Mouse (Mus musculus) hindbrain, embryonic 15.5 days (tissue): ENCODE results near the gene Safb. TPM values are rescaled to one million over a fixed set of nuclear protein-coding genes. Genes with fewer than 3 reads are reported as not detected.

ENCODE experiments used
- ATAC-seq: fragments of 200-750 bp; cut with Nextera tagmentation; 2 replicates; pipeline ENCODE4 v1.8.0; 2017; ENCODE audit warnings: low read depth, moderate number of reproducible peaks, moderate TSS enrichment; ENCODE audit not compliant: low FRiP score
- H3K27ac ChIP-seq: fragments of 300-500 bp; sonication (generic); replicated peaks from 2 replicates; pipeline ENCODE4 v1.5.1; 2015; ENCODE audit warnings: mild to moderate bottlenecking, inconsistent platforms
- H3K27me3 ChIP-seq: fragments of 300-500 bp; sonication (generic); 2 replicates; pipeline ENCODE4 v1.6.1; 2015; ENCODE audit warnings: control low read depth, inconsistent platforms
- H3K36me3 ChIP-seq: fragments of 300-500 bp; sonication (generic); 2 replicates; pipeline ENCODE4 v1.6.1; 2015; ENCODE audit warnings: control low read depth, inconsistent platforms
- H3K4me1 ChIP-seq: fragments of 300-500 bp; sonication (generic); replicated peaks from 2 replicates; pipeline ENCODE4 v1.6.1; 2015; ENCODE audit warnings: control low read depth, inconsistent platforms
- H3K4me2 ChIP-seq: fragments of 300-500 bp; sonication (generic); 2 replicates; pipeline ENCODE4 v1.6.1; 2015; ENCODE audit warnings: moderate library complexity, mild to moderate bottlenecking, inconsistent platforms
- H3K4me3 ChIP-seq: fragments of 300-500 bp; sonication (generic); 2 replicates; pipeline ENCODE4 v1.5.1; 2015; ENCODE audit warnings: mild to moderate bottlenecking, inconsistent platforms
- H3K9ac ChIP-seq: fragments of 300-500 bp; sonication (generic); 2 replicates; pipeline ENCODE4 v1.6.1; 2015; ENCODE audit warnings: inconsistent platforms
- H3K9me3 ChIP-seq: fragments of 300-500 bp; sonication (generic); 2 replicates; pipeline ENCODE4 v1.6.1; 2016; ENCODE audit warnings: control low read depth, inconsistent platforms
- WGBS: fragments of 180-500 bp; shearing (Covaris S2); methylation state at CpG from one replicate; pipeline ENCODE4 v1.1.7; 2015; 5-methylcytosine and 5-hydroxymethylcytosine counted together
- polyA plus RNA-seq: library from polyadenylated mRNA; unstranded; fragments of >200 nt; fragmentation: Nextera tagmentation; extraction: Ambion mirVana; gene quantifications from 2 replicates; pipeline ENCODE4 v1.2.1, GENCODE M21; 2015

The Safb gene
- polyA plus RNA-seq, 1 experiment from 2014 or later, result 116 TPM

DNA sequence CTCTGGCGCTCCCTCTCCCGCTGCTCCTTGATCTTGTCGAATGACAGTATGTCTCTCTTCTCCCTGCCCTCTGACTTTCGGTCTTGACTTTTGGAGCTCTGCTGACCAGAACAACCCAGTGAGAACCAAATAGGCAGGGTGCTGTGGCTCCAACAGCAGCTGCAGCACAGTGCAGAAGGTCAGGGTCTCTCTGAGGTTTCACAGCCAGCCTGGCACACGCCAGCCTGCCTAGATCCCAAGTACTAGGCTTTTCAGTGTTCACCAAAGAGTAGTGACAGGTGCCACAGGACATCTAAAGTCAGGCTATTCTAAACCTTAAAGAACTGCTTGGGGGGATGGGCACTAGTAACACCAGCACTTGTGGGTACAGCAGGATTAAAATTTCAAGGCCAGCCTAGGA, 17.7 kb upstream of the Safb start:
- no peaks in the 10 kb centered on the region for H3K27me3 ChIP-seq
- H3K27ac ChIP-seq, result no peak overlapping the region
- no peak for ATAC-seq
- no peaks in the 10 kb centered on the region for H3K9me3 ChIP-seq
- no peaks in the 10 kb centered on the region for H3K4me1 ChIP-seq
- no peak overlapping the region for H3K4me3 ChIP-seq
- 96% methylated on average over 5 of the region's 5 CpGs for WGBS
- H3K9ac ChIP-seq, result no peak overlapping the region
- H3K36me3 ChIP-seq, result peaks cover 98% of the 10 kb centered on the region
- no peak overlapping the region for H3K4me2 ChIP-seq

DNA sequence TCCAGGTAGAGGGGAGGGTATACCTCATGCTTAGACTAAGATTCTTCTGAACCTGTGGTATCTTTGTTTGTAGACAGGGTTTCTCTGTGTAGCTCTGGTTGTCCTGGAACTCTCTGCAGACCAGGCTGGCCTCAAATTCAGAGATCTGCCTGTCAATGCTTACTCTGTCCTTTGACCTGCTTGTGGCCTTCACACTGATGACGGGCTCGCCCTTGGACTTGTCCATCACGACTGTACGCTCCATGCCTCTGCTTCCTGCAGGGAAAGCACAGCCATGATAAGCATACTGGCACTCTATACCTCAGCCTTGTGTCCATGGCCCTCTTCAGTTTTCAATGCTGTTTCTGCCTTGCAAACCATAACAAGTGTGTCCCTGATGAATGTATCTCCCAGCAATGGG, 17.3 kb upstream of the Safb start:
- Histone ChIP-seq H3K9me3 (no peaks in the 10 kb centered on the region), H3K4me2 (no peak overlapping the region)

DNA sequence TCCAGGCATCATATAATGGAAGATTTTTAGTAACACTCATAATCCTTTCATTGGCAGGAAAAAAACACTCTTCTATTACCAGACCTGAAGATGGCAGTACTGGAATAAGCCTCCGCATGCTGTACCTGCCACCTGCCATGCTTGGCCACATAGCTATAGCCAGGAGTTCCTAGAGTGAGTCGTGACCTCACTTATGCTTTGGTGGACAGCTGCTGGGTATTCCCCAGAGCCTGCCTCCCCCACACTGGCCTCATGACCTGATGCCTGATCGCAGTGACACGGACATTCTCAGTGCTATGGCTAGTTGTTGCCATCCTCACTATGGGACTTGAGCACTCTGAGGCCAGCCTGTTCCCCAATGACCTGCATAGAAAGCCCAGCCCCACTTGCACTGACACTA, 14.3 kb upstream of the Safb start:
- 90% methylated on average over 4 of the region's 4 CpGs for WGBS
- no peaks in the 10 kb centered on the region for H3K9me3 ChIP-seq
- H3K36me3 ChIP-seq, result peaks cover 87% of the 10 kb centered on the region
- no peaks in the 10 kb centered on the region for H3K27me3 ChIP-seq
- no peaks in the 10 kb centered on the region for H3K4me1 ChIP-seq
- H3K9ac ChIP-seq, result no peak overlapping the region
- H3K4me3 ChIP-seq, result no peak overlapping the region
- no peak for ATAC-seq
- no peak overlapping the region for H3K27ac ChIP-seq
- H3K4me2 ChIP-seq, result no peak overlapping the region

More for the DNA sequence above, 17.3 kb upstream of the Safb start:
- H3K27ac ChIP-seq, result no peak overlapping the region
- no peaks in the 10 kb centered on the region for H3K4me1 ChIP-seq
- ATAC-seq, result no peak
- H3K27me3 ChIP-seq, result no peaks in the 10 kb centered on the region
- peaks cover 95% of the 10 kb centered on the region for H3K36me3 ChIP-seq
- no peak overlapping the region for H3K4me3 ChIP-seq
- 96% methylated on average over 4 of the region's 4 CpGs for WGBS
- H3K9ac ChIP-seq, result no peak overlapping the region

DNA sequence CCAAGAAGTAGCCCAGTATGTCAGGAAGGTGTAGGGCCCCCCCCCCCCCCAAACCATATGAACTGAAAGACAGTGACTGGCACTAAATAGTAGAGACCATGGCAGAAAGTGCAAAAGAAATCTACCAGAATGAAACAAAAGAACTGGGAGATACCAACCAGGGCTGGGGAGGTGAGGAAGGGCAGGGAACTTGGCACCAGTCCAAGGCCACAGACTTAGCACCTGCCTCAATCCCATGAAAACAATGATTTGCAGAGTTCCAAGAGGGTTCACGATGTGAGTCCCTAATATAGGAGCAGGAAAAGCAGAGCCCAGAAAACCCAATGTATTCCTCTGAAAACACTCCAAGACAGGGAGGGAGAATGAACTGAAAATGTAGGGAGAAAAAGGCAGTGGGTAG, 12.5 kb upstream of the Safb start:
- H3K27me3 ChIP-seq, result no peaks in the 10 kb centered on the region
- H3K4me2 ChIP-seq, result no peak overlapping the region
- 38% methylated on average over 1 of the region's 1 CpGs for WGBS
- no peak overlapping the region for H3K4me3 ChIP-seq
- H3K4me1 ChIP-seq, result no peaks in the 10 kb centered on the region
- peaks cover 80% of the 10 kb centered on the region for H3K36me3 ChIP-seq
- H3K9ac ChIP-seq, result no peak overlapping the region
- no peaks in the 10 kb centered on the region for H3K9me3 ChIP-seq
- no peak for ATAC-seq
- no peak overlapping the region for H3K27ac ChIP-seq

DNA sequence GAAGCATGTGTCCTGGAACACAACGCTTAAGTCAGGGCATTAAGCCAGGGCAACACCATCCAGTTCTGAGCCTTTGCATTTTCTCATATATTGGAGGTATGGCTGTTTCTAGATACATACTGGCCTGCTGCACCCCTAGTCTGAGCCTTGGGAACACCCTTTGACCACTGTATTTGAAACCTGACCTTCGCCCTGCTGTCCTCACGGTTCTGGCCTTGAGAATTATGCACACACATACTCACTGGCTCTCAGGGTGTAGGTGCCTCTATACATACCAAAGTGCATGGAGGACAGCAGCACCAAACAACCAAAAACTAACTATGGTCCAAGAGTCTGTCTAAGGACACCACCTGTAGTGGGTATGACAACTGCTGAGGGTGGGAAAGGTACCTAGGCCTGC, 11.7 kb upstream of the Safb start:
- no peak for ATAC-seq
- Histone ChIP-seq H3K4me3 (no peak overlapping the region), H3K9me3 (no peaks in the 10 kb centered on the region), H3K4me2 (no peak overlapping the region), H3K36me3 (peaks cover 80% of the 10 kb centered on the region), H3K27ac (no peak overlapping the region), H3K4me1 (no peaks in the 10 kb centered on the region), H3K27me3 (no peaks in the 10 kb centered on the region), H3K9ac (no peak overlapping the region)
- WGBS, result 89% methylated on average over 3 of the region's 3 CpGs

DNA sequence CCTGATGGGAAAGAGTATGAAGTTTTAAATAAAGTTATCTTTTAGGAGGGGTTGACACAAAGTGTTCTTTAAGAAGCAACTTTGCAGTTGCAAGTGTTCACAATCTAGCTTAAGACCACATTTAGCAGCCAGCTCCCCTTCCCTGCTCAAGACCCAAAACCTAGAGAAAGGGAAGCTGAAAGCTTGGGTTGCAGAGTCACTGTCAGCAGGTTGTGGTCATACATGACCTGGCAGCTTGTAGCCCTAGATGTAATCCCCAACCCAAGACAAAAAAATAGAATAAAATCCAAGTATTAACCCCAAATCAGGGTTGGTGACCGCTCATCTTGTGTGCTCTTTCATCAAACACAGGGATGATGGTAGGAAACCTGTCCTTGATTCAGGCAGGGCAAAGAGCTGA, 1.6 kb upstream of the Safb start:
- H3K4me2 ChIP-seq, result peak overlapping the region; percentile 90
- H3K4me3 ChIP-seq, result peak overlapping the region; percentile 91
- 81% methylated on average over 1 of the region's 1 CpGs for WGBS
- H3K9me3 ChIP-seq, result no peaks in the 10 kb centered on the region
- peak overlapping the region; percentile 96; the same call in 1 of the 2 replicates for H3K27ac ChIP-seq
- peaks cover 51% of the 10 kb centered on the region for H3K4me1 ChIP-seq
- H3K36me3 ChIP-seq, result peaks cover 33% of the 10 kb centered on the region
- peak overlapping the region; percentile 91 for H3K9ac ChIP-seq
- H3K27me3 ChIP-seq, result no peaks in the 10 kb centered on the region
- no peak for ATAC-seq

DNA sequence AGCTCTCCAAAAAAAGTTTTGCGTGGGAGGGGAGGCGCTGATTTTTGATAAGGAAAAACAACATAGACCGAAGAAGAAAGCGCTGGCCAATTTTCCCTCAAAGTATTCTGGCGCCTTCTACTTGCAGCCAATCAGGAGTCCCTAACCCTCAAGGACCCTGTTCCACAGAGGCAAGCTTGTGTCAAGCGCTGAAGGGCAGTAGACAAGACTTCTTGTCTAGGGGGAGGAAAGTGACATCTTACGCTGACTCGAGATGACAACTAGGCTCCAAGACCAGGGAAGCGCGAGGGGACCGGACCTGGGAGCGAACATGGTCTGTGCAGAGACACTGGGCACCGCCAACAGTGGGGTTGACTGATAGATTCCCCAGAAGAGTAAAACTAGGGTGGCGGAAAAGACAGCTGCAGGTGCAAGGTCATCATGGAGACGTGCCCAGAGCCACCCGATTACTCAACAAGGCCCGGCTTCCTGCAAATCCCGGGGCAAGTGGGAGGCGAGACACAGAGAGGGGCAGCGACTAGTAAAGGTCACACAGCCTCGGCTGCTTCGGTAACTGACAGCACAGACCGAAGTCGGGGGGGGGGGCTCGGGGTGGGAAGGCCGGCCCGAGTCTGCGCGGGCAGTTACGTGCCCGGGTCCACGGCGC, 891 bp upstream of the Safb start:
- H3K9me3 ChIP-seq, result no peaks in the 10 kb centered on the region
- H3K4me2 ChIP-seq, result peak overlapping the region; percentile 90
- H3K27ac ChIP-seq, result peak overlapping the region; percentile 96
- ATAC-seq, result no peak
- H3K36me3 ChIP-seq, result peaks cover 31% of the 10 kb centered on the region
- H3K4me3 ChIP-seq, result peak overlapping the region; percentile 91
- H3K27me3 ChIP-seq, result no peaks in the 10 kb centered on the region
- peak overlapping the region; percentile 91 for H3K9ac ChIP-seq
- WGBS, result 3% methylated on average over 25 of the region's 33 CpGs
- H3K4me1 ChIP-seq, result peaks cover 56% of the 10 kb centered on the region

DNA sequence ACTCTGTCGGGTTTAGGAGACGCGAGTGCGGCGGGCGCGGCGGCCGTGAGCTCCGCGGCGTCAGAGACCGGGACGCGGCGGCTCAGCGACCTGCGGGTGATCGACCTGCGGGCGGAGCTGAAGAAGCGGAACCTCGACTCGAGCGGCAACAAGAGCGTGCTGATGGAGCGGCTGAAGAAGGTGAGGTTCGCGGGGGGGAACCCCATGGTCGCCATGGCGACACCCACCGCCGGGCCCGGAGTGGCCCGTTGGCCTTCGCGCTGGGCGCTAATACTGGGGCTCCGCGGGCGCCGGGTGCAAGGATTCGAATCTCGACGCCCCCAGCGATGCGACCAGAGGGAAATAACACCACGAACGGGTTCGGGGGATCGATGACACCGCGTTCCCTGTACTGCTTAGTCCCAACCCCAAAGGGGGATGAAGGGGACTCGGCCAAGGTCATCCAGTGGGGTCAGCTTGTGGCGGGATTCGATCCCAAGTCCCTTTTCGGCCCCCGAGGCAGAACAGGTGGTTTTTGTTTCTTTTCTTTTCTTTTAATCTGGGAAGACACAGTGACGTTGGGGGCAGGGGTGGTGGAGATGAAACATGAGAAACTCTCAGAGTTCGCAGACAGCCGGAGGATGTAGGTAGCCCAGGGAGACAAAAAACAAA, 671 bp downstream of the Safb start:
- Histone ChIP-seq H3K4me3 (peak overlapping the region; percentile 96), H3K36me3 (peaks cover 42% of the 10 kb centered on the region), H3K27me3 (no peaks in the 10 kb centered on the region), H3K9ac (peak overlapping the region; percentile 92), H3K9me3 (no peaks in the 10 kb centered on the region), H3K27ac (peak overlapping the region; percentile 95), H3K4me2 (peak overlapping the region; percentile 87), H3K4me1 (peaks cover 62% of the 10 kb centered on the region)
- ATAC-seq, result peak; percentile 20; the same call in 1 of the 2 replicates
- under 1% methylated on average over 61 of the region's 61 CpGs for WGBS

DNA sequence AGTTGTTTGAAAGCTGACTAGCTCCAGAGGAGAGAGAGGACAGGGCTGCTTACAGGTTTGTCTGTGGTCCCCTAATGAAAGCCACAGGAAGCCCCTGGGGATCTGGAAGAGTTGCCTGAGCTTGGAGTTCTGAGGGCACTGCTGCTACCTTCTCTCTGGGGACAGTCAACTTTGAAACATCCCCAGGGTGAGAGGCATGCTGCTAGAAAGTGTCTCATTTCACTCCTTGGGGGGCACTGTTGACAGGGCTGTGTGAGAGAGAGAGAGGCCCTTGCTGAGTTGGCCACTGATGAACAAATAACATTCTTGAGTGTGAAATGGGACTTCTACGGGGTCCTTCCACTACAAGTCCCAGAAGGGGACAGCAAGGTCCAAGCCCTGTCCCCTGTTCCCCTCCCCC, 3.1 kb downstream of the Safb start:
- WGBS, result 68% methylated on average over 1 of the region's 1 CpGs
- H3K4me3 ChIP-seq, result no peak overlapping the region
- no peak overlapping the region for H3K27ac ChIP-seq
- H3K4me2 ChIP-seq, result peak overlapping the region; percentile 31; the same call in 1 of the 2 replicates
- peaks cover 49% of the 10 kb centered on the region for H3K36me3 ChIP-seq
- no peak for ATAC-seq
- no peaks in the 10 kb centered on the region for H3K27me3 ChIP-seq
- peaks cover 58% of the 10 kb centered on the region for H3K4me1 ChIP-seq
- H3K9me3 ChIP-seq, result no peaks in the 10 kb centered on the region
- H3K9ac ChIP-seq, result no peak overlapping the region

DNA sequence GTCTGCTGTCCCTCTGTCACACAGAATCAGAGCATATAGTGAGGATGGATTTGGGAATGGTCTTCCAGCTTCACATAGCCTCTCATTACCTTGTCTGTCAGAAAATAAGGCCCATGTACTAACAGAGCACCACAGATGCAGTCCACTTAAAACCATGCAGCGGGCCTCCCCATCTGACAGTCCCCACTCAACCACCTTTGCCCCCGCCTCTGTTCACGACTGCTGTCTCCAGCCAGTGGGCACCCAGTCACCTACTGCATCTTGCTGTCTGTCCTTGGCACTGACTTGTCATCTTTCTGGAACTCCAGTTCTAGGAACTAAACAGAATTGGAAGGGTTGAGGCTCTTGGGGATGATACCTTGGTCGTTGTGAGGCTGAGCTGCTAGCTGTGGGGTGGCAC, 4.3 kb downstream of the Safb start:
- no peaks in the 10 kb centered on the region for H3K9me3 ChIP-seq
- H3K36me3 ChIP-seq, result peaks cover 60% of the 10 kb centered on the region
- H3K9ac ChIP-seq, result no peak overlapping the region
- no peaks in the 10 kb centered on the region for H3K27me3 ChIP-seq
- no peak overlapping the region for H3K27ac ChIP-seq
- no peak overlapping the region for H3K4me2 ChIP-seq
- H3K4me3 ChIP-seq, result no peak overlapping the region
- ATAC-seq, result no peak
- 97% methylated on average over 4 of the region's 4 CpGs for WGBS
- H3K4me1 ChIP-seq, result peaks cover 47% of the 10 kb centered on the region

DNA sequence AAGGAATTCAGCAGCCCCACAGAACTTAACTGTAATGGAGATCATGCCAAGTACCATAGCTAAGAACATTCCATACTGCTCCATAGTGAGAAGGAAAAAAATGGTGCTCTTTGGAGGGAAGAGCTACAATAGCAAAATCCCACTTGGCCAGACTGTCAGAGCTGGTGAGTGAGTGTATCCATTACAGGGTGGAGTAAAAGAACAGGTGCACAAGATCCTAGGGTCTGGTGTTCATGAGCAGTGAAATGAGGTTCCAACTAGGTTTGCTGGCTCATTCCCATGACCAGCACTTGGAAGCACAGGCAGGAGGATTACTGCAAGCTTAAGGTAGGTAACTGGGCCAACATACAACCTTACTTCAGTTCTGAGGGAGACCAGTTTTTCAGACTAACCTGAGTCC, 7.9 kb downstream of the Safb start:
- no peak overlapping the region for H3K9ac ChIP-seq
- ATAC-seq, result no peak
- peaks cover 28% of the 10 kb centered on the region for H3K4me1 ChIP-seq
- H3K27ac ChIP-seq, result no peak overlapping the region
- no peak overlapping the region for H3K4me3 ChIP-seq
- H3K27me3 ChIP-seq, result no peaks in the 10 kb centered on the region
- H3K9me3 ChIP-seq, result no peaks in the 10 kb centered on the region
- peaks cover 87% of the 10 kb centered on the region for H3K36me3 ChIP-seq
- H3K4me2 ChIP-seq, result no peak overlapping the region

DNA sequence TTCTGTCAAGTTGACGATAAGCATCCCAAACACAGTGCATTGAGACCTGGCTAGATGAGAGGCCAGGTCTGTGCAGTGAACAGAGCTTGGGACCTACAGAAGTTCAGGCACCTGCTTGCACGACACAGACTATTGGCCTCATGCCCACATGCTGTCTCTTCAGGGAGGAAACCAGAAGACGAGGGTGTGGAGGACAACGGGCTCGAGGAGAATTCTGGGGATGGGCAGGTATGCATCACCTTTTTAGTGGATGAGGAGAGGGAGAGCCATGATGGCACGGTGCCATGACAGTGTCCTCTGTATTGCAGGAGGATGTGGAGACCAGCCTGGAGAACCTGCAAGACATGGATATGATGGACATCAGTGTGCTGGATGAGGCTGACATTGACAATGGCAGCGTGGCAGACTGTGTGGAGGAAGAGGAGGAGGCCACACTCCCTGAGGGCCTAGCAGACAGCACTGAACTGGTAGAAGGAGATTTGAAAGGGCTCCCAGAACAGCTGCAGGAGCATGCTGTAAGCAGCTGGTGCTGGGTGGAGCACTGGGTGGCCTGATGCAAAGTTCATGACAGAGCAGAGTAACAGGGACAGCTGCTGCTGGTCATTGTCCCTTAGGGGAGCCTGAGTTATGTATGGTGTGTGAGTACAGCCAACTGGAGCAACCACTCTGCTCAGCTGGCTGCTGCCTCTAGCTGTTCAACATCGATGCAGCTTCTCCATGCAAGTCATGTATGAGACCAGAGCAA, 9.1 kb downstream of the Safb start:
- 87% methylated on average over 8 of the region's 8 CpGs for WGBS
- no peak for ATAC-seq

More for the DNA sequence above, 9.1 kb downstream of the Safb start:
- Histone ChIP-seq H3K4me1 (peaks cover 18% of the 10 kb centered on the region), H3K27ac (no peak overlapping the region), H3K9ac (no peak overlapping the region), H3K36me3 (peaks cover 90% of the 10 kb centered on the region), H3K9me3 (no peaks in the 10 kb centered on the region), H3K4me3 (no peak overlapping the region), H3K4me2 (no peak overlapping the region), H3K27me3 (no peaks in the 10 kb centered on the region)
